Mouse (Mus musculus): ENCODE measurements around the gene Nudt3.

GRCm38 (mm10) chr17:27600869-27601268 lies 22.4 kb downstream of the Nudt3 start:
- no peak for TF ChIP-seq POLR2A (IDR thresholded peaks at IDR 0.05; ENCODE audit: low read depth, low read length)
- TF ChIP-seq NELFE (IDR thresholded peaks at IDR 0.05; ENCODE audit: low read depth, low read length) = no peak
- no peak for TF ChIP-seq ETS1 (conservative IDR thresholded peaks at IDR 0.05; ENCODE audit: low read depth, low read length)
- no peak for TF ChIP-seq TBP (conservative IDR thresholded peaks at IDR 0.05; ENCODE audit: low read depth, low read length)
- TF ChIP-seq GABPA (IDR thresholded peaks at IDR 0.05; ENCODE audit: insufficient replicate concordance, low read depth, low read length) = no peak
- no peak for TF ChIP-seq CTCF (conservative IDR thresholded peaks at IDR 0.05 in 1 of 2, IDR thresholded peaks at IDR 0.05 in 1 of 2; ENCODE audit: low read depth in 2 of 2, low read length in 2 of 2)
